Mouse (Mus musculus) hindbrain, embryonic 14.5 days (tissue): ENCODE results near the gene Scpep1. TPM values are rescaled to one million over a fixed set of nuclear protein-coding genes. Genes with fewer than 3 reads are reported as not detected.

Source experiments
- ATAC-seq: fragments of 200-750 bp; cut with Nextera tagmentation; 2 replicates; pipeline ENCODE4 v1.8.0; 2017; ENCODE audit warnings: moderate number of reproducible peaks, mild to moderate bottlenecking, moderate TSS enrichment, moderate library complexity; ENCODE audit not compliant: low FRiP score
- DNase-seq: peaks from one replicate; pipeline ENCODE4 v3.0.0-alpha.2; 2015; ENCODE audit warnings: low spot score
- H3K27ac ChIP-seq: fragments of 300-500 bp; sonication (generic); 2 replicates; pipeline ENCODE4 v1.5.1; 2014; ENCODE audit warnings: mild to moderate bottlenecking, moderate library complexity
- H3K27me3 ChIP-seq: fragments of 300-500 bp; sonication (generic); 2 replicates; pipeline ENCODE4 v1.6.1; 2014; ENCODE audit warnings: mild to moderate bottlenecking, low read length, mixed read lengths; ENCODE audit not compliant: control insufficient read depth, insufficient read depth
- H3K36me3 ChIP-seq: fragments of 300-500 bp; sonication (generic); replicated peaks from 2 replicates; pipeline ENCODE4 v1.6.1; 2014; ENCODE audit not compliant: control insufficient read depth, insufficient read depth
- H3K4me1 ChIP-seq: fragments of 300-500 bp; sonication (generic); replicated peaks from 2 replicates; pipeline ENCODE4 v1.6.1; 2014; ENCODE audit warnings: antibody characterized with exemption, low read length, mixed read lengths; ENCODE audit not compliant: control insufficient read depth, insufficient read depth
- H3K4me2 ChIP-seq: fragments of 300-500 bp; sonication (generic); replicated peaks from 2 replicates; pipeline ENCODE4 v1.6.1; 2014; ENCODE audit warnings: mild to moderate bottlenecking, moderate library complexity
- H3K4me3 ChIP-seq: fragments of 300-500 bp; sonication (generic); replicated peaks from 2 replicates; pipeline ENCODE4 v1.5.1; 2014; ENCODE audit warnings: mild to moderate bottlenecking, low read length
- H3K9ac ChIP-seq: fragments of 300-500 bp; sonication (generic); 2 replicates; pipeline ENCODE4 v1.6.1; 2014
- H3K9me3 ChIP-seq: fragments of 300-500 bp; sonication (generic); 2 replicates; pipeline ENCODE4 v1.6.1; 2016; ENCODE audit warnings: low read length; ENCODE audit not compliant: control insufficient read depth
- WGBS: fragments of 180-500 bp; shearing (Covaris S2); extraction: QIAGEN DNeasy Blood & Tissue Kit; methylation state at CpG from one replicate; pipeline ENCODE4 v1.1.7; 2014; 5-methylcytosine and 5-hydroxymethylcytosine counted together
- polyA plus RNA-seq: library from polyadenylated mRNA; unstranded; fragments of >200 nt; fragmentation: Nextera tagmentation; extraction: Ambion mirVana; gene quantifications from 2 replicates; pipeline ENCODE4 v1.2.1, GENCODE M21; 2014

Scpep1 gene
- polyA plus RNA-seq, 1 experiment from 2014 or later = 28.7 TPM

GRCm38 (mm10) chr11:88937886-88938285 lies 17.4 kb downstream of the Scpep1 start:
- Histone ChIP-seq H3K36me3 (peaks cover 34% of the 10 kb centered on the region), H3K27ac (no peak overlapping the region), H3K4me2 (no peak overlapping the region), H3K4me3 (no peak overlapping the region), H3K9ac (no peak overlapping the region), H3K27me3 (no peaks in the 10 kb centered on the region), H3K9me3 (no peaks in the 10 kb centered on the region), H3K4me1 (no peaks in the 10 kb centered on the region)
- no peak for ATAC-seq
- no peak for DNase-seq
- WGBS = 94% methylated on average over 2 of the region's 2 CpGs

GRCm38 (mm10) chr11:88934089-88935000 lies 20.9 kb downstream of the Scpep1 start:
- WGBS = 96% methylated on average over 19 of the region's 19 CpGs
- peaks cover 33% of the 10 kb centered on the region for H3K36me3 ChIP-seq
- no peaks in the 10 kb centered on the region for H3K4me1 ChIP-seq
- H3K4me2 ChIP-seq = no peak overlapping the region
- ATAC-seq (no peak), DNase-seq (no peak)
- no peak overlapping the region for H3K27ac ChIP-seq
- no peaks in the 10 kb centered on the region for H3K27me3 ChIP-seq
- H3K9me3 ChIP-seq = no peaks in the 10 kb centered on the region
- no peak overlapping the region for H3K9ac ChIP-seq
- H3K4me3 ChIP-seq = no peak overlapping the region

GRCm38 (mm10) chr11:88933030-88933429 lies 22.2 kb downstream of the Scpep1 start:
- Histone ChIP-seq H3K36me3 (peaks cover 45% of the 10 kb centered on the region), H3K27ac (no peak overlapping the region), H3K4me1 (no peaks in the 10 kb centered on the region), H3K27me3 (no peaks in the 10 kb centered on the region), H3K4me3 (no peak overlapping the region), H3K4me2 (no peak overlapping the region), H3K9me3 (no peaks in the 10 kb centered on the region), H3K9ac (no peak overlapping the region)
- 95% methylated on average over 9 of the region's 9 CpGs for WGBS
- ATAC-seq = no peak
- no peak for DNase-seq

- no peak overlapping the region for H3K9ac ChIP-seq
- H3K4me1 ChIP-seq = no peaks in the 10 kb centered on the region
- no peak overlapping the region for H3K4me3 ChIP-seq
- no peak overlapping the region for H3K27ac ChIP-seq
- ATAC-seq (no peak), DNase-seq (no peak)
- no peaks in the 10 kb centered on the region for H3K27me3 ChIP-seq
- H3K9me3 ChIP-seq = no peaks in the 10 kb centered on the region
- WGBS = 72% methylated on average over 14 of the region's 14 CpGs
- no peak overlapping the region for H3K4me2 ChIP-seq
- peaks cover 54% of the 10 kb centered on the region for H3K36me3 ChIP-seq
Measured at GRCm38 (mm10) chr11:88931692-88932530, 23.4 kb downstream of the Scpep1 start.

- no peak overlapping the region for H3K4me3 ChIP-seq
- ATAC-seq (no peak), DNase-seq (no peak)
- H3K4me1 ChIP-seq = no peaks in the 10 kb centered on the region
- peaks cover 61% of the 10 kb centered on the region for H3K36me3 ChIP-seq
- no peak overlapping the region for H3K4me2 ChIP-seq
- no peak overlapping the region for H3K27ac ChIP-seq
- no peak overlapping the region for H3K9ac ChIP-seq
- H3K9me3 ChIP-seq = no peaks in the 10 kb centered on the region
- 90% methylated on average over 5 of the region's 5 CpGs for WGBS
- no peaks in the 10 kb centered on the region for H3K27me3 ChIP-seq
Measured at GRCm38 (mm10) chr11:88926566-88926965, 28.7 kb downstream of the Scpep1 start.

- Histone ChIP-seq H3K9ac (no peak overlapping the region), H3K4me1 (no peaks in the 10 kb centered on the region), H3K27ac (no peak overlapping the region), H3K4me3 (no peak overlapping the region), H3K4me2 (no peak overlapping the region), H3K9me3 (no peaks in the 10 kb centered on the region), H3K36me3 (no peaks in the 10 kb centered on the region), H3K27me3 (no peaks in the 10 kb centered on the region)
- ATAC-seq (no peak), DNase-seq (no peak)
- WGBS = 82% methylated on average over 8 of the region's 8 CpGs
Measured at GRCm38 (mm10) chr11:88909388-88910036, 45.8 kb downstream of the Scpep1 start.

- Histone ChIP-seq H3K36me3 (no peaks in the 10 kb centered on the region), H3K4me2 (no peak overlapping the region), H3K9ac (no peak overlapping the region), H3K4me1 (no peaks in the 10 kb centered on the region), H3K27me3 (no peaks in the 10 kb centered on the region), H3K9me3 (no peaks in the 10 kb centered on the region), H3K4me3 (no peak overlapping the region), H3K27ac (no peak overlapping the region)
- 94% methylated on average over 1 of the region's 1 CpGs for WGBS
- DNase-seq (no peak), ATAC-seq (no peak)
Measured at GRCm38 (mm10) chr11:88908557-88909211, 46.6 kb downstream of the Scpep1 start.

GRCm38 (mm10) chr11:88907886-88908285 lies 47.4 kb downstream of the Scpep1 start:
- H3K4me2 ChIP-seq = no peak overlapping the region
- no peak overlapping the region for H3K27ac ChIP-seq
- no peak overlapping the region for H3K9ac ChIP-seq
- DNase-seq (no peak), ATAC-seq (no peak)
- H3K9me3 ChIP-seq = no peaks in the 10 kb centered on the region
- H3K27me3 ChIP-seq = no peaks in the 10 kb centered on the region
- no peaks in the 10 kb centered on the region for H3K36me3 ChIP-seq
- H3K4me1 ChIP-seq = no peaks in the 10 kb centered on the region
- 97% methylated on average over 7 of the region's 7 CpGs for WGBS
- H3K4me3 ChIP-seq = no peak overlapping the region
